Mouse (Mus musculus) midbrain, embryonic 11.5 days (tissue): Measurements from ENCODE around the gene Pign. TPM values are rescaled to one million over a fixed set of nuclear protein-coding genes. Genes with fewer than 3 reads are reported as not detected.

Experiments used
- ATAC-seq: fragments of 200-750 bp; cut with Nextera tagmentation; 2 replicates; pipeline ENCODE4 v1.8.0; 2017; ENCODE audit warnings: moderate TSS enrichment, moderate library complexity; ENCODE audit not compliant: low FRiP score
- DNase-seq: peaks from one replicate; pipeline ENCODE4 v3.0.0; 2015; ENCODE audit warnings: low spot score; ENCODE audit errors: missing footprints
- H3K27ac ChIP-seq: fragments of 300-500 bp; sonication (generic); 2 replicates; pipeline ENCODE4 v1.5.1; 2014; ENCODE audit warnings: low read depth, low read length
- H3K27me3 ChIP-seq: fragments of 300-500 bp; sonication (generic); 2 replicates; pipeline ENCODE4 v1.6.1; 2014; ENCODE audit warnings: mild to moderate bottlenecking, low read length, moderate library complexity, mixed read lengths; ENCODE audit not compliant: control insufficient read depth, insufficient read depth
- H3K36me3 ChIP-seq: fragments of 300-500 bp; sonication (generic); 2 replicates; pipeline ENCODE4 v1.6.1; 2014; ENCODE audit warnings: mild to moderate bottlenecking, low read length, moderate library complexity, mixed read lengths; ENCODE audit not compliant: control insufficient read depth, insufficient read depth
- H3K4me1 ChIP-seq: fragments of 300-500 bp; sonication (generic); 2 replicates; pipeline ENCODE4 v1.6.1; 2014; ENCODE audit warnings: low read length; ENCODE audit not compliant: control insufficient read depth, insufficient read depth
- H3K4me2 ChIP-seq: fragments of 300-500 bp; sonication (generic); 2 replicates; pipeline ENCODE4 v1.6.1; 2014; ENCODE audit warnings: mild to moderate bottlenecking, moderate library complexity
- H3K4me3 ChIP-seq: fragments of 300-500 bp; sonication (generic); 2 replicates; pipeline ENCODE4 v1.5.1; 2014; ENCODE audit warnings: low read depth, low read length
- H3K9ac ChIP-seq: fragments of 300-500 bp; sonication (generic); 2 replicates; pipeline ENCODE4 v1.6.1; 2014; ENCODE audit warnings: low read length
- H3K9me3 ChIP-seq: fragments of 300-500 bp; sonication (generic); 2 replicates; pipeline ENCODE4 v1.6.1; 2016; ENCODE audit warnings: low read length; ENCODE audit not compliant: control insufficient read depth
- WGBS: fragments of 180-500 bp; shearing (Covaris S2); extraction: QIAGEN DNeasy Blood & Tissue Kit; methylation state at CpG from one replicate; pipeline ENCODE4 v1.1.7; 2014; 5-methylcytosine and 5-hydroxymethylcytosine counted together
- polyA plus RNA-seq: library from polyadenylated mRNA; unstranded; fragments of >200 nt; fragmentation: Nextera tagmentation; extraction: Ambion mirVana; gene quantifications from 2 replicates; pipeline ENCODE4 v1.2.1, GENCODE M21; 2014

Pign gene
- polyA plus RNA-seq, 1 experiment from 2014 or later = 13.2 TPM

DNA sequence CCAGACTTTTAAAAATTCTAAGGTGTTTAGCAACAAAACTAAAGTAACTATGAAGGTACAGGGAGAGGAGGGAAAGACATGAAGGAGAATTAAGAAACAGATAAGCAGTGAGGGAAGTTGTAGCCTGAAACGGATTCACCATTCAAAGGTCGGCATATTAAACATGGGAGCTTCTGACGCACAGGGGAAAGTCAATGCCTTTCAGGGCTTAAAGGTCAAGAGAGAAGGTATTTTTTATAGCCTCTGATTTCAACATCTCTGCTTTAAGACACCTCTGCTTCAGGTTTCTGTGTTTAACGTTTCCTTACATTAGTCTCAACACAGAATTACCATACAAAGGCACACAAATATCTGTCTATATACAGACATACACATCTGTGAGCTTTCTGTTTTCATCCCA is 113.8 kb downstream of the Pign start:
- DNase-seq (no peak), ATAC-seq (no peak)
- H3K27me3 ChIP-seq = no peaks in the 10 kb centered on the region
- no peak overlapping the region for H3K4me2 ChIP-seq
- no peak overlapping the region for H3K4me3 ChIP-seq
- H3K36me3 ChIP-seq = no peaks in the 10 kb centered on the region
- no peaks in the 10 kb centered on the region for H3K9me3 ChIP-seq
- H3K9ac ChIP-seq = no peak overlapping the region
- no peaks in the 10 kb centered on the region for H3K4me1 ChIP-seq
- no peak overlapping the region for H3K27ac ChIP-seq
- WGBS = 86% methylated on average over 4 of the region's 4 CpGs

DNA sequence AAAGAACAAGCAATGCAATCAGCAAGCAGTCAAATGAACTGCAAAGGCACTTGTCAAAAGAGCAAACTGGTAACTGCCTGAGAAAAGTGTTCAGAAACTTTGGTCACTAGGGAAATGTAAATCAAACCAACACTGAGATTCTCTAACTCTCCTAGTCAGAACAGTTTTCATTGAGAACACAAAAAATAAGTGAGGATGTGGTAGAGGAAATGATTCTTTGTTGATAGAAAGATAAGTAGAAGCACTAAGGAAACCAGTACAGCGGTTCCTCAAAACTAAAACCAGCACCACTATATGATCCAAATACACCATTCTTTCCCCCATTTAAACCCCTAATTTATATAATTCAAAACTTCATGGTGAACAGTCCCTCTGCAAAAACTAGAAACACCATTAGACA is 120.4 kb downstream of the Pign start:
- no peaks in the 10 kb centered on the region for H3K4me1 ChIP-seq
- H3K4me3 ChIP-seq = no peak overlapping the region
- 100% methylated on average over 1 of the region's 1 CpGs for WGBS
- no peaks in the 10 kb centered on the region for H3K27me3 ChIP-seq
- no peak overlapping the region for H3K4me2 ChIP-seq
- DNase-seq = no peak
- no peak for ATAC-seq
- H3K27ac ChIP-seq = no peak overlapping the region
- H3K36me3 ChIP-seq = 0 out of 2 replicates have a peak, but pooled peaks cover 4% of the 10 kb centered on the region
- no peak overlapping the region for H3K9ac ChIP-seq
- H3K9me3 ChIP-seq = peaks cover 3% of the 10 kb centered on the region; the same call in 1 of the 2 replicates

DNA sequence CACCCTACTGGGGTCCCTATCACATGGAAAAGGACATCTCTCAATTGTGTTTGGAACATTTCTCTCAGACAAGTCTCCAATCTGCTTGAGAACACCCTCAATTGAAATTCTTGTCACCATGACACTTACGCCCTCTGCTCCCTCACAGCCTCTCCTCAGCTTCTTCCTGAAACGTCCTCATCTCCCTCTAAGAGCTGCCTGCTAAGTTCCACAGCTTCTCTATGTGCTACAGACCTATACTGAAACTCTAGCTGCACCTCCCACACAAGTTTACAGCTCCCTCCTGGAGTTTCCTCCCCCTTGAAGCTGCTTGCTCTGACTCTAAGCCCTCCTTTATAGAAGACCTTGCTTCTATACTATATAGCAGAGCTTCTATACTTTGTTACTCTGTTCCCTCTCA is 139.7 kb downstream of the Pign start:
- Histone ChIP-seq H3K9me3 (no peaks in the 10 kb centered on the region), H3K4me2 (no peak overlapping the region), H3K36me3 (peaks cover 3% of the 10 kb centered on the region; the same call in 1 of the 2 replicates), H3K9ac (no peak overlapping the region), H3K27ac (no peak overlapping the region), H3K4me1 (no peaks in the 10 kb centered on the region), H3K4me3 (no peak overlapping the region), H3K27me3 (no peaks in the 10 kb centered on the region)
- no peak for DNase-seq
- WGBS = 54% methylated on average over 2 of the region's 2 CpGs
- no peak for ATAC-seq

DNA sequence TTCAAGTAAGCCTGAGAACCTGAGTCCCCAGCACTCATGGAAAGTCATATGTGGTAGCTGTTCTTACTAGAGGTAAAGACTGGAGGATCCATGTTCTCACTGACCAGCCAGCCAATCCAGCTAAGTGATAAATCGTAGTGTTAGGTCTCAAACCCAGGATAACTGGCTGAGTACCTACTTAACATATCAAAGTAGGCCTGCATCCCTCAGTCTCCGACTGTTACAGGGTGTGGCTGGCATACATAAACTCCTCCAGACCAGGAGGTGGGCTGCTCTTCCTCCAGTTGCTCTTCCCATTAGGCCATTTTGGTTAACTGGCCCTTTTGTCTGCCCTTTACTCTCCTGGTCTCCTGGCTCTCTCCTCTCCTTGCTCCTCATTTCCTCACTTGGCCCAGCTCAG is 141.2 kb downstream of the Pign start:
- 70% methylated on average over 2 of the region's 2 CpGs for WGBS
- H3K4me3 ChIP-seq = no peak overlapping the region
- H3K9ac ChIP-seq = no peak overlapping the region
- no peaks in the 10 kb centered on the region for H3K4me1 ChIP-seq
- ATAC-seq = no peak
- H3K36me3 ChIP-seq = peaks cover 3% of the 10 kb centered on the region; the same call in 1 of the 2 replicates
- H3K9me3 ChIP-seq = no peaks in the 10 kb centered on the region
- H3K27me3 ChIP-seq = no peaks in the 10 kb centered on the region
- no peak for DNase-seq
- no peak overlapping the region for H3K4me2 ChIP-seq
- no peak overlapping the region for H3K27ac ChIP-seq

DNA sequence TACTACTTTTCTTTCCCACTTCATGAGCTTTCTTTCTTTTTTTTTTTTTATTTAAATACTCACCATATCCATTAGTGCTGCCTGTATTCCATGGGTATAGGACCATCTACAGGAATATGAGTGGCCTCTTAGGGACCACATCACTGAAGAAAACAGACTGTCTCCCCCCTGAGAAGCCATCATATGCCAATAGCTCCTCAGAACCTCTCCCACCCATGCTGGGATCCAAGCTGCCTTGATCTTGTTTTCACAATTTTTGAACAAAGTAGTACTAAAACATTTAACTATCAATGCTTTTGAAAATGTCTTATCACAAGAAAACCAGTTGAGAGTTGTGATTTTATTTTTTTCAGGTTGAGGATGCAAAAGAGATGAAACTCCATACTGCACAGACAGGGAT is 145.4 kb downstream of the Pign start:
- Histone ChIP-seq H3K9me3 (no peaks in the 10 kb centered on the region), H3K9ac (no peak overlapping the region), H3K36me3 (peaks cover 3% of the 10 kb centered on the region; the same call in 1 of the 2 replicates), H3K27ac (no peak overlapping the region), H3K4me2 (no peak overlapping the region), H3K4me1 (no peaks in the 10 kb centered on the region), H3K4me3 (no peak overlapping the region), H3K27me3 (no peaks in the 10 kb centered on the region)
- ATAC-seq (no peak), DNase-seq (peak; percentile 76)

DNA sequence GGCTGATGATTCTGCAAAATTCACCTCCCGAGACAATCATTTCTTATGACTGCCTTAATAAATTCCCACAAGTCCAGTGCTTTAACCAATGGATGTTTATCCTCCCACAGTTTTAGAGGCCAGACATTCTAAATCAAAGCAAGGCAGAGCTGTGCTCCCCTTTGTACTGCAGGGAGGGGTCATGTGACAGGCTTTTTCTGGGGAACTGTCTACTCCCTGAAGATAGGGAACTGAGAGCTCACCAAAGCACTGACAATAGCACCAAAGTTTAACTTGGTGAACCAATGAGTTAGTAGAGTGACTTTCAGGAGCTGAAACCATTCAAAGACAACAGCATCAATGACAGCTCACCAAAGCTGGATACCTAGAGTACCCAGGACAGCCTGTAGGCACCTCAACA is 156.4 kb downstream of the Pign start:
- H3K9me3 ChIP-seq = no peaks in the 10 kb centered on the region
- no peaks in the 10 kb centered on the region for H3K4me1 ChIP-seq
- ATAC-seq (no peak), DNase-seq (no peak)
- no peaks in the 10 kb centered on the region for H3K36me3 ChIP-seq
- no peak overlapping the region for H3K9ac ChIP-seq
- no peak overlapping the region for H3K27ac ChIP-seq
- H3K27me3 ChIP-seq = no peaks in the 10 kb centered on the region
- WGBS = 89% methylated on average over 1 of the region's 1 CpGs
- no peak overlapping the region for H3K4me3 ChIP-seq
- H3K4me2 ChIP-seq = no peak overlapping the region

DNA sequence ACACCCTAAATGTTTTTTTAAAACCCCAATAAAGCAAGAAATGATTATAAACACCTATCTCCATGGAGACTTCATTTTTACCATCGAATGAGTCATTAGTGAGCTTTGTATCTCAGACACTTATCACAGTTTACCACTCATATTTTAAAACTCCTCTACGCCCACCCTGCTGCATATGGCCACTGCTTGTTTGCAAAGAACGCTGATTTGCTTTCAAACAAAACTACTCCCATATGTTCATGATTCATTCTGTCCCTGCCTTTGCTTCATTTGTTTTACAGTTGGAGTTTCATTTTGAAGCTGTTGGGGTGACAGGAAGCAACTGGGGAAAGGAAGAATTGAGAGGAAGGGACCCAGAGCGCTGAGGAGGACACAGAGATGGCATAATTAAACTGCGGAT is 170.9 kb downstream of the Pign start:
- no peaks in the 10 kb centered on the region for H3K36me3 ChIP-seq
- 84% methylated on average over 5 of the region's 5 CpGs for WGBS
- H3K9me3 ChIP-seq = no peaks in the 10 kb centered on the region
- no peaks in the 10 kb centered on the region for H3K4me1 ChIP-seq
- no peaks in the 10 kb centered on the region for H3K27me3 ChIP-seq
- no peak overlapping the region for H3K27ac ChIP-seq
- no peak overlapping the region for H3K4me3 ChIP-seq
- H3K4me2 ChIP-seq = no peak overlapping the region
- DNase-seq (no peak), ATAC-seq (no peak)
- no peak overlapping the region for H3K9ac ChIP-seq

DNA sequence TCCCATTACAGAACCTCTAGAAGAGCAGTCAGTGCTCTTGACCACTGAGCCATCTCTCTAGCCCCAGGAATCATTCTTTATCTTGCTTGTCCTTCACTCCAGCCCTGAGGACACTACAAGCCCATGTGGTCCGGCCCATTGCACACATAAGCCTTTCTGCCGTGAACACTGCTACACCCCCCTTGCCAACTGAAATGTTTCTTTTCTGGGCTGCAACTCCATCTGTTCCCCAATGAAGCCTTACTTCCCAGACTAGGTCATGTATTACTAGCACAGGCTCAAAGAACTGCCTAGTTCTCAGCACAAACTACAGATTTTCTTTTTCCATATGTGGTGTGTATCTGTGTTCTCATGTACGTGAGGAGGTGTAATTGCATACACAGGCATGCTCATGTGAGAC is 174.0 kb downstream of the Pign start:
- no peaks in the 10 kb centered on the region for H3K9me3 ChIP-seq
- ATAC-seq (no peak), DNase-seq (no peak)
- H3K4me2 ChIP-seq = no peak overlapping the region
- 88% methylated on average over 3 of the region's 3 CpGs for WGBS
- no peaks in the 10 kb centered on the region for H3K36me3 ChIP-seq
- H3K27ac ChIP-seq = no peak overlapping the region
- H3K9ac ChIP-seq = no peak overlapping the region
- no peak overlapping the region for H3K4me3 ChIP-seq
- no peaks in the 10 kb centered on the region for H3K4me1 ChIP-seq
- no peaks in the 10 kb centered on the region for H3K27me3 ChIP-seq

DNA sequence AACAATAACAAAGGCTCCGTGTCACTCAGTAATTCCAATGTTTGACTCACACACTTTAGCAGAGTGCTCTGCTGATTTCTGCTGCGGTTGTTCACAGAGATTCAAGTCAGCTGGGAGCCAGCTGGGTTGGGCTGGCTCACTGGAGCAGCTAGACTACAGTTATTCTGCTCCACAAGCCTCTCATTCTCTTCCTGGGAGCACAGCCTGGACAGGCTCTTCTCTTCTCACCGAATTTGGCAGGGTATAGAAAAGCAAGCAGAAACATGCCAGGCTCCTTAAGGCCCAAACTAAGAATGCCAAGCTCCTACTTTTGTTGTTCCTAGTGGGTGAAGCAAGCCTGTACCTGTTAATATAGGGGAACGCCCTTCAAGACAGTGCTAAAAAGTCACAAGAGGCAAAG is 176.4 kb downstream of the Pign start:
- DNase-seq = no peak
- H3K36me3 ChIP-seq = no peaks in the 10 kb centered on the region
- H3K9ac ChIP-seq = no peak overlapping the region
- H3K4me1 ChIP-seq = no peaks in the 10 kb centered on the region
- H3K4me3 ChIP-seq = no peak overlapping the region
- 71% methylated on average over 4 of the region's 4 CpGs for WGBS
- no peaks in the 10 kb centered on the region for H3K27me3 ChIP-seq
- H3K9me3 ChIP-seq = no peaks in the 10 kb centered on the region
- no peak overlapping the region for H3K4me2 ChIP-seq
- H3K27ac ChIP-seq = no peak overlapping the region
- ATAC-seq = no peak
